ENCODE assay signal across 9 mouse cellular contexts in genomic region chr6:72787322-72787947, GRCm38 (mm10). TPM values are rescaled to one million over a fixed set of nuclear protein-coding genes. Genes with fewer than 3 reads are reported as not detected.
A peak's percentile ranks its signal among the peaks of the same experiment; 100 is the strongest.
DNase-seq lines count a peak whose midpoint lies in the region; ATAC-seq lines count a peak whose summit lies in the region.
"Had no signal": no experiment of that assay in that cellular context is flagged by ENCODE, and none has a peak within 500 bp of the region (broad histone marks: within the 10 kb centered on the region; RNA-seq: fewer than 3 reads in every experiment).

No protein-coding gene starts in this region.

- peaks cover 14% of the 10 kb centered on the region for H3K36me3 ChIP-seq in heart, embryonic 12.5 days
- H3K36me3 ChIP-seq in forebrain, embryonic 15.5 days = no peaks in the 10 kb centered on the region
- no peaks in the 10 kb centered on the region for H3K36me3 ChIP-seq in midbrain, embryonic 16.5 days (ENCODE audit: control insufficient read depth, insufficient read depth, low read length)
- H3K36me3 ChIP-seq: G1E had no signal

- no peaks in the 10 kb centered on the region for H3K9me3 ChIP-seq in heart, embryonic 12.5 days (replicated peaks)
- H3K9me3 ChIP-seq in forebrain, embryonic 15.5 days = no peaks in the 10 kb centered on the region
- H3K9me3 ChIP-seq in midbrain, embryonic 16.5 days (replicated peaks; ENCODE audit: control insufficient read depth, low read length, poor library complexity, severe bottlenecking) = no peaks in the 10 kb centered on the region

- H3K27ac ChIP-seq in heart, embryonic 12.5 days (ENCODE audit: poor library complexity, severe bottlenecking) = 0 out of 2 replicates have a peak overlapping the region, but pooled peaks have one; percentile 10
- no peak overlapping the region for H3K27ac ChIP-seq in forebrain, embryonic 15.5 days (replicated peaks)
- H3K27ac ChIP-seq in midbrain, embryonic 16.5 days (ENCODE audit: low read length) = no peak overlapping the region

- H3K4me1 ChIP-seq in heart, embryonic 12.5 days (replicated peaks) = peaks cover 18% of the 10 kb centered on the region
- peaks cover 22% of the 10 kb centered on the region for H3K4me1 ChIP-seq in forebrain, embryonic 15.5 days
- H3K4me1 ChIP-seq in midbrain, embryonic 16.5 days (ENCODE audit: control insufficient read depth, insufficient read depth, low read length) = peaks cover 14% of the 10 kb centered on the region

- H3K4me2 ChIP-seq in heart, embryonic 12.5 days = peak overlapping the region; percentile 87
- peak overlapping the region; percentile 96 for H3K4me2 ChIP-seq in forebrain, embryonic 15.5 days (replicated peaks)
- peak overlapping the region; percentile 100 for H3K4me2 ChIP-seq in midbrain, embryonic 16.5 days (ENCODE audit: low read length)

- peaks cover 5% of the 10 kb centered on the region; the same call in 1 of the 2 replicates for H3K27me3 ChIP-seq in heart, embryonic 12.5 days (replicated peaks)
- H3K27me3 ChIP-seq in forebrain, embryonic 15.5 days = 0 out of 2 replicates have a peak, but pooled peaks cover 6% of the 10 kb centered on the region
- peaks cover 12% of the 10 kb centered on the region for H3K27me3 ChIP-seq in midbrain, embryonic 16.5 days (ENCODE audit: control insufficient read depth, insufficient read depth, low read depth, low read length)

- H3K4me3 ChIP-seq in heart, embryonic 12.5 days = peak overlapping the region; percentile 84
- peak overlapping the region; percentile 65 for H3K4me3 ChIP-seq in forebrain, embryonic 15.5 days
- H3K4me3 ChIP-seq in midbrain, embryonic 16.5 days (ENCODE audit: low read depth, low read length) = peak overlapping the region; percentile 68

- ATAC-seq in heart, embryonic 12.5 days (ENCODE audit: insufficient number of reproducible peaks, low FRiP score) = no peak
- ATAC-seq in forebrain, embryonic 15.5 days (replicated peaks) = 0 out of 2 replicates have a peak, but pooled peaks have one; percentile 14
- no peak for ATAC-seq in midbrain, embryonic 16.5 days
- ATAC-seq in cerebellum, adult (ENCODE audit: insufficient number of reproducible peaks, low FRiP score, low TSS enrichment) = no peak

- no peak for DNase-seq in heart, postnatal 36 days
- peak; percentile 41 for DNase-seq in kidney, postnatal 14 days
- DNase-seq in testis, postnatal 14 days (ENCODE audit: low spot score) = no peak
- DNase-seq in frontal cortex, adult 2 months (ENCODE audit: extremely low spot score in 1 of 2, low spot score in 1 of 2) = no peak

- intact Hi-C loops in heart, postnatal 36 days (cut with DNase I) = no loop called here

- peak overlapping the region; percentile 89 for H3K9ac ChIP-seq in heart, embryonic 12.5 days
- H3K9ac ChIP-seq in forebrain, embryonic 15.5 days (replicated peaks) = peak overlapping the region; percentile 68; the same call in 1 of the 2 replicates
- peak overlapping the region; percentile 66 for H3K9ac ChIP-seq in midbrain, embryonic 16.5 days (ENCODE audit: low read depth, low read length)

- 10% methylated on average over 19 of the region's 19 CpGs for WGBS in heart, embryonic 12.5 days
- WGBS in forebrain, embryonic 15.5 days = 1% methylated on average over 19 of the region's 19 CpGs
- WGBS in midbrain, embryonic 16.5 days = 4% methylated on average over 19 of the region's 19 CpGs

RNA-seq across cellular contexts. Expression of gene Tcf7l1, which starts 1.6 kb away (rescaled TPM):
- polyA plus RNA-seq in heart, embryonic 12.5 days (2016; fragmentation: Nextera tagmentation; extraction: Ambion mirVana) = 18.5 and 20.2 TPM in 2 replicates
- total RNA-seq in heart, postnatal 36 days (2021) = 10 to 100 TPM; 10.5 to 11.9 TPM
- 6.2 and 6.9 TPM in 2 replicates for polyA plus RNA-seq in forebrain, embryonic 15.5 days (2015; fragmentation: Nextera tagmentation; extraction: Ambion mirVana)
- polyA plus RNA-seq in midbrain, embryonic 16.5 days (2015; fragmentation: Nextera tagmentation; extraction: Ambion mirVana) = 4.1 and 4.6 TPM in 2 replicates
- 4.9 and 5.4 TPM in 2 replicates for polyA plus RNA-seq in frontal cortex, adult 2 months (2012; rRNA removed)
- polyA plus RNA-seq: G1E had no signal
